Mouse (Mus musculus): ENCODE data around the gene Secisbp2l. TPM values are rescaled to one million over a fixed set of nuclear protein-coding genes. Genes with fewer than 3 reads are reported as not detected.

Gene Secisbp2l
- polyA plus RNA-seq, 1 experiment from 2014 or later = 45.7 TPM

DNA sequence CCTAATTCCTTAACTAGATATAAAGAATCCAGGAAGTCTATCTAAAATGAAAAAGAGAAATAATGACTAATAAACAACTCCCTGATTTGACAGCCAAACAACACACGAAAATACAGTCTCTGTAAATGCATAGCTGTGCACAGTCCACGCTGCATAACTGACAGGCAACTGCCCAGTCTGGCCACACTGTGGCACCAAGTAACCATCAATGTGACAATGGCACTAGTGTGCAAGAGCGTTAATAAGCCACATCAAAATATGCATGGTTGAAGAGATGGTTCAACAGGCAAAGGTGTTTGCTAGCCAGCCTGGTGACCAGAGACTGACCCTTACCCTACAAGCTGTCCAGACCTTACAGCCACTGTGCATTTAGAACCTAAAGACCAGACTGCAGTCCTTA is 17.6 kb downstream of the Secisbp2l start:
- H3K4me3 ChIP-seq (ENCODE audit: inconsistent target) = no peak overlapping the region
- H3K79me2 ChIP-seq (ENCODE audit: inconsistent target) = no peaks in the 10 kb centered on the region
- peaks cover 84% of the 10 kb centered on the region for H3K36me3 ChIP-seq (ENCODE audit: inconsistent target)
- no peak overlapping the region for H3K27ac ChIP-seq
- WGBS (ENCODE audit: missing documents) = 78% methylated on average over 3 of the region's 3 CpGs

GRCm38 (mm10) chr2:125764531-125764930 is 18.1 kb downstream of the Secisbp2l start:
- H3K79me2 ChIP-seq (ENCODE audit: inconsistent target) = no peaks in the 10 kb centered on the region
- H3K27ac ChIP-seq = no peak overlapping the region
- WGBS (ENCODE audit: missing documents) = 98% methylated on average over 4 of the region's 5 CpGs
- H3K4me3 ChIP-seq (ENCODE audit: inconsistent target) = no peak overlapping the region
- peaks cover 86% of the 10 kb centered on the region for H3K36me3 ChIP-seq (ENCODE audit: inconsistent target)

- H3K27ac ChIP-seq = no peak overlapping the region
- 89% methylated on average over 2 of the region's 2 CpGs for WGBS (ENCODE audit: missing documents)
- H3K36me3 ChIP-seq (ENCODE audit: inconsistent target) = peaks cover 91% of the 10 kb centered on the region
Observed at GRCm38 (mm10) chr2:125749330-125749729, 33.3 kb downstream of the Secisbp2l start.

GRCm38 (mm10) chr2:125739338-125739737 is 43.3 kb downstream of the Secisbp2l start:
- Histone ChIP-seq H3K4me3 (ENCODE audit: inconsistent target) (no peak overlapping the region), H3K79me2 (ENCODE audit: inconsistent target) (no peaks in the 10 kb centered on the region), H3K36me3 (ENCODE audit: inconsistent target) (peaks cover 55% of the 10 kb centered on the region), H3K27ac (no peak overlapping the region)
- WGBS (ENCODE audit: missing documents) = 99% methylated on average over 6 of the region's 6 CpGs

More at GRCm38 (mm10) chr2:125749330-125749729, 33.3 kb downstream of the Secisbp2l start:
- Histone ChIP-seq H3K79me2 (ENCODE audit: inconsistent target) (no peaks in the 10 kb centered on the region), H3K4me3 (ENCODE audit: inconsistent target) (no peak overlapping the region)

- H3K4me3 ChIP-seq (ENCODE audit: inconsistent target) = no peak overlapping the region
- no peaks in the 10 kb centered on the region for H3K79me2 ChIP-seq (ENCODE audit: inconsistent target)
- no peak overlapping the region for H3K27ac ChIP-seq
- peaks cover 48% of the 10 kb centered on the region for H3K36me3 ChIP-seq (ENCODE audit: inconsistent target)
- 96% methylated on average over 5 of the region's 5 CpGs for WGBS (ENCODE audit: missing documents)
Observed at GRCm38 (mm10) chr2:125738718-125739117, 44.0 kb downstream of the Secisbp2l start.

DNA sequence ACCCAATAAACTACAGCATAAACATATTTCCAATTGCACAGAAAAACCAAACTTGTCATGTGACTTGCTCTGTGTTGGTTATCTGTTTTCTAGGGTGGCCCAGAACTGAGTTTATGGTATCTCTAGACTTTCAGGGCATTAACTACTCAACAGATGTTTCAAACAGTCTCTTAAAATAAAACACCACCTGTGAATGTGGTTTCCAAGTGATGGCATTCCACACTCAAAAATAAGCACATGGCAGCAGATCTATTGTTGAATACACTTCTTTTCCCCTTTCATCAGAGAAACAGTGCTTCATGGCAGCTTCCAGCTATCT is 46.7 kb downstream of the Secisbp2l start:
- Histone ChIP-seq H3K36me3 (ENCODE audit: inconsistent target) (peaks cover 25% of the 10 kb centered on the region), H3K79me2 (ENCODE audit: inconsistent target) (no peaks in the 10 kb centered on the region), H3K4me3 (ENCODE audit: inconsistent target) (no peak overlapping the region), H3K27ac (no peak overlapping the region)

GRCm38 (mm10) chr2:125735333-125736024 is 47.2 kb downstream of the Secisbp2l start:
- H3K4me3 ChIP-seq (ENCODE audit: inconsistent target) = no peak overlapping the region
- WGBS (ENCODE audit: missing documents) = 66% methylated on average over 2 of the region's 2 CpGs
- no peak overlapping the region for H3K27ac ChIP-seq
- H3K36me3 ChIP-seq (ENCODE audit: inconsistent target) = peaks cover 20% of the 10 kb centered on the region
- no peaks in the 10 kb centered on the region for H3K79me2 ChIP-seq (ENCODE audit: inconsistent target)

DNA sequence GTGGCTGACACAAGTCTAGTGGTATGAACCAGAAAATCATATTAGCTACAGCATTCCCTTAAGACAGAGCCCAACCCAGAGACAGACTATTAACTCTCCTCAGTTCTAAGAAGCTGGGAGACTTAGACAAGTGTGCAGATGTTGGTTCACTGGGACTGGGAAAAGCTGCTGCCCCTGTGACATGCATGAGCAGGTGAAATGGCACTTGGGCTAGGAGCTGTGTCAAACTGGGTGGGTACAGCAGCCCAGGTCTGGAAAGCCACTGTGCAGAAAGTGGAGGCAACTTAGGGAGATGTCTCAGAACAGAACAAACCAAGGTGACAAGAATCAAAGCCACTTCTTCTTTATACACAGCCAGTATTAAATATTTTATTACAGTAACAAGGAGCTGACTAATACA is 47.9 kb downstream of the Secisbp2l start:
- Histone ChIP-seq H3K79me2 (ENCODE audit: inconsistent target) (no peaks in the 10 kb centered on the region), H3K36me3 (ENCODE audit: inconsistent target) (peaks cover 12% of the 10 kb centered on the region; the same call in 1 of the 2 replicates), H3K4me3 (ENCODE audit: inconsistent target) (no peak overlapping the region), H3K27ac (no peak overlapping the region)

DNA sequence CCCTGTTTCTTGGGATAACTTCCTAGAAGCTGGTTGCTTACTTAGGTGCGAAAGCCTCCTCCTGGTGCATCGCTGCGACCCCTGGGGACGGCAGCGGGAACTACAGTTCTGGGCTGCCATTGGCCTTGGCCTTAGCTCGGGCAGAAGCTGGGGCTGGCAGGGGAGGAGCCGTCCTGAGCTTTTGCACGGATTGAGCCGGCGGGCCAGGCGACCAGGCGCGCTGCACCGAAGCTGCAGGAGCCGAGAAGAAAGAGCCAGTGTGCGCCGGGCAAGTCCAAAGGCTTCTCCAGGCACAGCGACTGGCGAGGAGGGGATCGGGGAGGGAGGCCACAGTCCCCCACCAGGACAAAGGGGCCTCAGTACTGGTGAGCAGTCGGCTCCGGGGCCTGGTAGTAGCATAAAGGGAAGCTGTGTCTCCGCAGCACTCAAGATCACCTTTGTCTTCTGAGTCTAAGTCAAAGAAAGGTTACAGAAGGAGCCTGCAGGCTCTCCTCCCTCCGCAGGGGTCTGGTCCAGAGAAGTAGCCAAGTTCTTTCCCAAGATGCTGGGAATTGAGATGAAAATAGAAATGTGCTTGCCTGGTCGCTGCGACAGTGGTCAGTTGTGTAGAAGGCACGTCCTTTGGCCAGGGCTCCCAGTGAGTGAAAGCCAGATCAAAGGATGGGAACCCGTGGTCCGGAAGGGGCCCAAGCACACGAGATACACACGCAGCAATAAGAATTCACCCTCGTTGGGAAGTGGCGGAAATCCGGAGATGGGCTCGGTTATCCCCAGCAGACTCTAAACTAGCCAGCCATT is 50.7 kb downstream of the Secisbp2l start:
- Histone ChIP-seq H3K36me3 (ENCODE audit: inconsistent target) (no peaks in the 10 kb centered on the region), H3K79me2 (ENCODE audit: inconsistent target) (no peaks in the 10 kb centered on the region), H3K27ac (no peak overlapping the region), H3K4me3 (ENCODE audit: inconsistent target) (no peak overlapping the region; the same call in 1 of the 2 replicates)
- 27% methylated on average over 35 of the region's 35 CpGs for WGBS (ENCODE audit: missing documents)

- H3K79me2 ChIP-seq (ENCODE audit: inconsistent target) = no peaks in the 10 kb centered on the region
- WGBS (ENCODE audit: missing documents) = 16% methylated on average over 16 of the region's 16 CpGs
- peak overlapping the region; percentile 28; the same call in 1 of the 2 replicates for H3K4me3 ChIP-seq (ENCODE audit: inconsistent target)
- no peaks in the 10 kb centered on the region for H3K36me3 ChIP-seq (ENCODE audit: inconsistent target)
- no peak overlapping the region for H3K27ac ChIP-seq
Observed at GRCm38 (mm10) chr2:125724546-125725114, 58.0 kb downstream of the Secisbp2l start.

DNA sequence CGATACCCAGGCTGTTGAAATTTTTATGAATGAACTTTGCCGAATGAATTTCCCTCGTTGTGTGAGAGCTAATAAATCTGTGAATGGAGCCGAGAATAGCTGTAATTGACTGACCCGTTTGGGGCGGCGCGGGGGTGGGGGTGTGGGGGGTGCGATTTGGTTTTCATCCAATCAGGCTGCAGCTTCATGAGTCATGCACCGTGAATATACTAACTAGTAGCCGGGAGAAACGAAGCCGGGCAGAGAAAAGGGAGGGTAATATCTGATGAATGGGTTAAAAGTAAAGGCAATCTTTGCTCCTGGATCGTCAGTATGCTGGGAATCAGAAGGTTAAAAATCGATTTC is 58.6 kb downstream of the Secisbp2l start, which contains the start of gene Shc4:
TSS of gene Shc4 (minus strand) at position 63 of the 345 bp plus-strand sequence.
- under 1% methylated on average over 15 of the region's 15 CpGs for WGBS (ENCODE audit: missing documents)
- Histone ChIP-seq H3K36me3 (ENCODE audit: inconsistent target) (no peaks in the 10 kb centered on the region), H3K79me2 (ENCODE audit: inconsistent target) (no peaks in the 10 kb centered on the region), H3K4me3 (ENCODE audit: inconsistent target) (peak within 1 kb of the TSS; percentile 28), H3K27ac (no peak within 1 kb of the TSS)

DNA sequence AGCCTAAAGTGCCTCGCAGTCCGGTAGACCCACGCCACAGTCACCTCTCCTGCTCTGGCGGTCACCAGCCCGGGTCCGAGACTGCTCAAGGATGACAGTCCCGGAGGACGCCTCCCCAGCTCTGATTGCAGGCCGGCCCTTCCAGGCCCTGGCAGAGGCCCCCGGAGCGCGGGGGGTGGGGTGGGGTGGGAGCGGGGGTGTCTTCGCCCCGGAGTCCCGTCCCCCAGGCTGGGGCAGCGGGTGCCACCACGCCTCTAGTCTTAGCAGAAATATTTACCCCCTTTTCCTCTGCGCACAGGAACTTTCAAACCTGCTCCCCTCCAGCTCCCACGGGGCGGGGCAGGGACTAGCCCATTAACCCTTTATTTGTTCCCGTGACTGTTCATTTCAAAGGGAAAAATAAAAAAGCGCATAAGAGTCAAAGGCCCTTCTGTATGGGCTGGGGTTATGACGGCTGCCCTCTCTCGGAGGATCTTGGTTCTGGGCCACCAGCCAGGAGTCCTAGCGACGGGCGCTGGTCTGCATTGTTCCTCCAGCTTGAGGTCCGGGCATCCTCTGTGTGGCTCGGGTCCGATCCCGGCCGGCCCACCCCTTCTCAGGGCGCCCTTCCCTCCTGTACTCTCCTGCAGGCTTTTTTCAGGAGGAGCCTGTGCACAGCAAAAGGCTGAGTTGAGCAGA is 59.1 kb downstream of the Secisbp2l start:
- Histone ChIP-seq H3K79me2 (ENCODE audit: inconsistent target) (no peaks in the 10 kb centered on the region), H3K36me3 (ENCODE audit: inconsistent target) (no peaks in the 10 kb centered on the region), H3K4me3 (ENCODE audit: inconsistent target) (peak overlapping the region; percentile 28), H3K27ac (no peak overlapping the region)
- WGBS (ENCODE audit: missing documents) = 2% methylated on average over 31 of the region's 34 CpGs

DNA sequence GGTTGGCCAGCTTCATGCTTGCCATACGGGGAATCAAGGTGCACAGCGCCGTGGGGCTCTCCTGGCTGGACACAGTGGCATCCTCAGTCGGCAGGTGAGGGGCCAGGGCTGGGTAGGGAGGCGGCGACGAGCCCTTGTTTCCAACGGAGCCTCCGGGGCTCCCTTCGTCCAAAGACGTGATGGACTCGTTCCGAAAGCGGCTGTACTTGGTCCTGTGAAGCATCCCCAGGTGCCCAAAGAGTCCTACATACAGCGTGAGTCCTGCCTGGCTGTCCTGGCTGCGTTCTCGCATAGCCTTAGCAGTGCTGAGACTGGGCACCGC is 59.6 kb downstream of the Secisbp2l start:
- Histone ChIP-seq H3K36me3 (ENCODE audit: inconsistent target) (no peaks in the 10 kb centered on the region), H3K4me3 (ENCODE audit: inconsistent target) (no peak overlapping the region), H3K27ac (no peak overlapping the region), H3K79me2 (ENCODE audit: inconsistent target) (no peaks in the 10 kb centered on the region)
- WGBS (ENCODE audit: missing documents) = 15% methylated on average over 17 of the region's 18 CpGs

DNA sequence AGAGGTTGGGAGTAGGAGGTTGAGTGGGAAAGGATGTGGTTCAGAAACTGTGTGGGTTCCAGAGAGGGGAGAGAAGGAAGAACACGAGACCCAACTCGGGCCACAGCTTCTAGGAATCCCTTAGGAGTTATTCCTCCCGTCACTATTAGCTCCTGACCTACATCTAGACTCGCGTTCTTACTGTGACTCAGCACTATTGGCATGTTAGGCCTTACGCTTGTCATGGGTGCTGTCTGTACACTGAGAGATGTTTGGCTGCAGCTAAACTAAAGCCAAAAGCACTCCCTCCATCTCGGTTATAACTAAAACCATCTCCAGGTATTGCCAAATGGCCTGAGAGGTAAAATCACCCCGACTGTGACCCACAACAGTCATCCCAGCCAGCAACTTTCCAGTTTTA is 66.1 kb downstream of the Secisbp2l start:
- H3K4me3 ChIP-seq (ENCODE audit: inconsistent target) = no peak overlapping the region
- WGBS (ENCODE audit: missing documents) = 87% methylated on average over 8 of the region's 8 CpGs
- no peaks in the 10 kb centered on the region for H3K79me2 ChIP-seq (ENCODE audit: inconsistent target)
- no peak overlapping the region for H3K27ac ChIP-seq
- no peaks in the 10 kb centered on the region for H3K36me3 ChIP-seq (ENCODE audit: inconsistent target)

- Histone ChIP-seq H3K36me3 (ENCODE audit: inconsistent target) (no peaks in the 10 kb centered on the region), H3K79me2 (ENCODE audit: inconsistent target) (no peaks in the 10 kb centered on the region), H3K4me3 (ENCODE audit: inconsistent target) (no peak overlapping the region), H3K27ac (no peak overlapping the region)
- 89% methylated on average over 5 of the region's 5 CpGs for WGBS (ENCODE audit: missing documents)
Observed at GRCm38 (mm10) chr2:125706510-125706921, 76.2 kb downstream of the Secisbp2l start.

Measured in macrophage (primary cell).